Mouse (Mus musculus) liver, embryonic 13.5 days (tissue): ENCODE data around the gene Glp2r. TPM values are rescaled to one million over a fixed set of nuclear protein-coding genes. Genes with fewer than 3 reads are reported as not detected.

Source experiments
- ATAC-seq: fragments of 200-750 bp; cut with Nextera tagmentation; 2 replicates; pipeline ENCODE4 v1.8.0; 2017; ENCODE audit warnings: low read depth, mild to moderate bottlenecking, moderate number of reproducible peaks, moderate library complexity
- DNase-seq: peaks from one replicate; pipeline ENCODE4 v3.0.0; 2022
- H3K27ac ChIP-seq: fragments of 300-500 bp; sonication (generic); 2 replicates; pipeline ENCODE4 v1.5.1; 2015; ENCODE audit warnings: moderate library complexity, mild to moderate bottlenecking, inconsistent platforms
- H3K27me3 ChIP-seq: fragments of 300-500 bp; sonication (generic); 2 replicates; pipeline ENCODE4 v1.6.1; 2015; ENCODE audit warnings: mild to moderate bottlenecking, inconsistent platforms
- H3K36me3 ChIP-seq: fragments of 300-500 bp; sonication (generic); 2 replicates; pipeline ENCODE4 v1.6.1; 2015; ENCODE audit warnings: mild to moderate bottlenecking, inconsistent platforms
- H3K4me1 ChIP-seq: fragments of 300-500 bp; sonication (generic); replicated peaks from 2 replicates; pipeline ENCODE4 v1.6.1; 2015; ENCODE audit warnings: inconsistent platforms
- H3K4me2 ChIP-seq: fragments of 300-500 bp; sonication (generic); 2 replicates; pipeline ENCODE4 v1.6.1; 2015; ENCODE audit warnings: inconsistent platforms, mild to moderate bottlenecking, moderate library complexity
- H3K4me3 ChIP-seq: fragments of 300-500 bp; sonication (generic); replicated peaks from 2 replicates; pipeline ENCODE4 v1.5.1; 2015; ENCODE audit warnings: mild to moderate bottlenecking, inconsistent platforms
- H3K9ac ChIP-seq: fragments of 300-500 bp; sonication (generic); 2 replicates; pipeline ENCODE4 v1.6.1; 2015; ENCODE audit warnings: mild to moderate bottlenecking, inconsistent platforms
- H3K9me3 ChIP-seq: fragments of 300-500 bp; sonication (generic); replicated peaks from 2 replicates; pipeline ENCODE4 v1.6.1; 2016; ENCODE audit warnings: inconsistent platforms
- WGBS: fragments of 180-500 bp; shearing (Covaris S2); methylation state at CpG from one replicate; pipeline ENCODE4 v1.1.7; 2015; ENCODE audit not compliant: insufficient replicate concordance; 5-methylcytosine and 5-hydroxymethylcytosine counted together
- polyA plus RNA-seq: library from polyadenylated mRNA; unstranded; fragments of >200 nt; fragmentation: Nextera tagmentation; extraction: Ambion mirVana; gene quantifications from 2 replicates; pipeline ENCODE4 v1.2.1, GENCODE M21; 2015

Glp2r gene
- polyA plus RNA-seq, 1 experiment from 2014 or later = 0.15 TPM

- H3K4me1 ChIP-seq = no peaks in the 10 kb centered on the region
These were observed 114.1 kb downstream of the Glp2r start for GRCm38 (mm10) chr11:67656811-67657210.

GRCm38 (mm10) chr11:67656366-67656765 is 114.6 kb downstream of the Glp2r start:
- Histone ChIP-seq H3K27ac (no peak overlapping the region), H3K4me3 (no peak overlapping the region), H3K9ac (no peak overlapping the region), H3K4me2 (no peak overlapping the region), H3K9me3 (no peaks in the 10 kb centered on the region), H3K36me3 (no peaks in the 10 kb centered on the region), H3K4me1 (no peaks in the 10 kb centered on the region), H3K27me3 (no peaks in the 10 kb centered on the region)
- no peak for DNase-seq
- 50% methylated on average over 7 of the region's 7 CpGs for WGBS
- ATAC-seq = no peak

More at GRCm38 (mm10) chr11:67656811-67657210, 114.1 kb downstream of the Glp2r start:
- Histone ChIP-seq H3K4me2 (no peak overlapping the region), H3K36me3 (no peaks in the 10 kb centered on the region), H3K9ac (no peak overlapping the region), H3K27ac (no peak overlapping the region), H3K27me3 (no peaks in the 10 kb centered on the region), H3K4me3 (no peak overlapping the region), H3K9me3 (no peaks in the 10 kb centered on the region)
- ATAC-seq = no peak
- 67% methylated on average over 9 of the region's 9 CpGs for WGBS
- no peak for DNase-seq

GRCm38 (mm10) chr11:67655236-67655959 is 115.6 kb downstream of the Glp2r start:
- Histone ChIP-seq H3K4me3 (no peak overlapping the region), H3K36me3 (no peaks in the 10 kb centered on the region), H3K4me2 (no peak overlapping the region), H3K9ac (no peak overlapping the region), H3K9me3 (no peaks in the 10 kb centered on the region), H3K4me1 (no peaks in the 10 kb centered on the region), H3K27me3 (no peaks in the 10 kb centered on the region), H3K27ac (no peak overlapping the region)
- WGBS = 60% methylated on average over 17 of the region's 17 CpGs
- DNase-seq (no peak), ATAC-seq (no peak)

GRCm38 (mm10) chr11:67654514-67654913 is 116.4 kb downstream of the Glp2r start:
- no peaks in the 10 kb centered on the region for H3K36me3 ChIP-seq
- DNase-seq (no peak), ATAC-seq (no peak)
- H3K4me2 ChIP-seq = no peak overlapping the region
- no peaks in the 10 kb centered on the region for H3K9me3 ChIP-seq
- no peak overlapping the region for H3K4me3 ChIP-seq
- no peak overlapping the region for H3K27ac ChIP-seq
- H3K27me3 ChIP-seq = no peaks in the 10 kb centered on the region
- WGBS = 63% methylated on average over 4 of the region's 4 CpGs
- no peaks in the 10 kb centered on the region for H3K4me1 ChIP-seq
- no peak overlapping the region for H3K9ac ChIP-seq

- H3K4me3 ChIP-seq = no peak overlapping the region
- H3K9ac ChIP-seq = no peak overlapping the region
- no peaks in the 10 kb centered on the region for H3K4me1 ChIP-seq
- no peaks in the 10 kb centered on the region for H3K27me3 ChIP-seq
- no peaks in the 10 kb centered on the region for H3K9me3 ChIP-seq
- 67% methylated on average over 9 of the region's 9 CpGs for WGBS
- H3K4me2 ChIP-seq = no peak overlapping the region
- DNase-seq (no peak), ATAC-seq (no peak)
- H3K36me3 ChIP-seq = no peaks in the 10 kb centered on the region
- no peak overlapping the region for H3K27ac ChIP-seq
These were observed 117.3 kb downstream of the Glp2r start for GRCm38 (mm10) chr11:67653521-67654090.

- Histone ChIP-seq H3K4me1 (no peaks in the 10 kb centered on the region), H3K36me3 (no peaks in the 10 kb centered on the region), H3K27ac (no peak overlapping the region), H3K4me2 (no peak overlapping the region), H3K9ac (no peak overlapping the region), H3K4me3 (no peak overlapping the region), H3K27me3 (no peaks in the 10 kb centered on the region), H3K9me3 (no peaks in the 10 kb centered on the region)
- no peak for DNase-seq
- no peak for ATAC-seq
- 23% methylated on average over 6 of the region's 6 CpGs for WGBS
These were observed 118.1 kb downstream of the Glp2r start for GRCm38 (mm10) chr11:67652893-67653255.

GRCm38 (mm10) chr11:67652194-67652892 is 118.6 kb downstream of the Glp2r start:
- H3K36me3 ChIP-seq = no peaks in the 10 kb centered on the region
- WGBS = 21% methylated on average over 14 of the region's 14 CpGs
- no peaks in the 10 kb centered on the region for H3K9me3 ChIP-seq
- H3K4me2 ChIP-seq = no peak overlapping the region
- H3K27me3 ChIP-seq = no peaks in the 10 kb centered on the region
- no peaks in the 10 kb centered on the region for H3K4me1 ChIP-seq
- H3K4me3 ChIP-seq = no peak overlapping the region
- H3K27ac ChIP-seq = no peak overlapping the region
- DNase-seq = no peak
- H3K9ac ChIP-seq = no peak overlapping the region
- no peak for ATAC-seq

- Histone ChIP-seq H3K4me1 (no peaks in the 10 kb centered on the region), H3K9ac (no peak overlapping the region), H3K9me3 (no peaks in the 10 kb centered on the region), H3K4me2 (no peak overlapping the region), H3K4me3 (no peak overlapping the region), H3K27me3 (no peaks in the 10 kb centered on the region), H3K36me3 (no peaks in the 10 kb centered on the region), H3K27ac (no peak overlapping the region)
- 65% methylated on average over 6 of the region's 6 CpGs for WGBS
- DNase-seq (no peak), ATAC-seq (no peak)
These were observed 119.2 kb downstream of the Glp2r start for GRCm38 (mm10) chr11:67651731-67652130.

GRCm38 (mm10) chr11:67649971-67650707 is 120.8 kb downstream of the Glp2r start:
- Histone ChIP-seq H3K4me1 (no peaks in the 10 kb centered on the region), H3K9me3 (no peaks in the 10 kb centered on the region), H3K27me3 (no peaks in the 10 kb centered on the region), H3K4me2 (no peak overlapping the region), H3K36me3 (no peaks in the 10 kb centered on the region), H3K4me3 (no peak overlapping the region), H3K27ac (no peak overlapping the region), H3K9ac (no peak overlapping the region)
- WGBS = 47% methylated on average over 10 of the region's 10 CpGs
- ATAC-seq = no peak
- no peak for DNase-seq

GRCm38 (mm10) chr11:67648651-67649407 is 122.1 kb downstream of the Glp2r start:
- Histone ChIP-seq H3K27ac (no peak overlapping the region), H3K9ac (no peak overlapping the region), H3K4me1 (no peaks in the 10 kb centered on the region), H3K27me3 (no peaks in the 10 kb centered on the region), H3K4me3 (no peak overlapping the region), H3K36me3 (no peaks in the 10 kb centered on the region), H3K4me2 (no peak overlapping the region), H3K9me3 (no peaks in the 10 kb centered on the region)
- ATAC-seq (no peak), DNase-seq (no peak)
- WGBS = 55% methylated on average over 11 of the region's 11 CpGs

GRCm38 (mm10) chr11:67647745-67648144 is 123.2 kb downstream of the Glp2r start:
- WGBS = 26% methylated on average over 5 of the region's 5 CpGs

More at GRCm38 (mm10) chr11:67647745-67648144, 123.2 kb downstream of the Glp2r start:
- no peak overlapping the region for H3K9ac ChIP-seq
- no peaks in the 10 kb centered on the region for H3K9me3 ChIP-seq
- H3K27ac ChIP-seq = no peak overlapping the region
- no peaks in the 10 kb centered on the region for H3K36me3 ChIP-seq
- no peaks in the 10 kb centered on the region for H3K27me3 ChIP-seq
- no peak for DNase-seq
- no peak overlapping the region for H3K4me3 ChIP-seq
- H3K4me2 ChIP-seq = no peak overlapping the region
- H3K4me1 ChIP-seq = no peaks in the 10 kb centered on the region
- no peak for ATAC-seq
